Mouse (Mus musculus): ENCODE data around the gene Gm5416.
"Not testable (repeated sequence)": the region's sequence is repeated elsewhere in the genome, so short reads cannot be mapped to it uniquely, and the experiment has no call there.

Gm5416 gene

GRCm38 (mm10) chr16:36209967-36210453 lies at the start of gene Gm5416:
Gm5416 (plus strand) TSS chr16:36210403.
- no peak for DNase-seq (ENCODE audit: low read depth)

- DNase-seq (ENCODE audit: low read depth): not testable (repeated sequence)
Observed at GRCm38 (mm10) chr16:36167841-36168240, 42.4 kb upstream of the Gm5416 start.

- no peak for DNase-seq (ENCODE audit: low read depth)
Observed at GRCm38 (mm10) chr16:36176108-36176507, 34.1 kb upstream of the Gm5416 start.

GRCm38 (mm10) chr16:36179910-36180309 lies 30.3 kb upstream of the Gm5416 start:
- no peak for DNase-seq (ENCODE audit: low read depth)

GRCm38 (mm10) chr16:36183912-36184311 lies 26.3 kb upstream of the Gm5416 start, which contains the start of gene Gm5483:
Gm5483 (plus strand) TSS chr16:36184212.
- not testable (repeated sequence) for DNase-seq (ENCODE audit: low read depth)

- no peak for DNase-seq (ENCODE audit: low read depth)
Observed at GRCm38 (mm10) chr16:36199226-36199625, 11.0 kb upstream of the Gm5416 start.

- no peak for DNase-seq (ENCODE audit: low read depth)
Observed at GRCm38 (mm10) chr16:36203846-36204245, 6.4 kb upstream of the Gm5416 start.

- DNase-seq (ENCODE audit: low read depth): not testable (repeated sequence)
Observed at GRCm38 (mm10) chr16:36205684-36206083, 4.5 kb upstream of the Gm5416 start.

- DNase-seq (ENCODE audit: low read depth): not testable (repeated sequence)
Observed at GRCm38 (mm10) chr16:36221168-36221567, 11.0 kb downstream of the Gm5416 start, which contains the start of gene 2010005H15Rik. 2010005H15Rik (plus strand) TSS chr16:36221468.

GRCm38 (mm10) chr16:36260585-36260984 lies 50.4 kb downstream of the Gm5416 start:
- DNase-seq (ENCODE audit: low read depth): not testable (repeated sequence)
